Mouse (Mus musculus) liver, embryonic 11.5 days (tissue): Measurements from ENCODE around the gene Emp3. TPM values are rescaled to one million over a fixed set of nuclear protein-coding genes. Genes with fewer than 3 reads are reported as not detected.

Experiments
- ATAC-seq: fragments of 200-750 bp; cut with Nextera tagmentation; replicated peaks from 2 replicates; pipeline ENCODE4 v1.8.0; 2017; ENCODE audit warnings: moderate number of reproducible peaks, mild to moderate bottlenecking, moderate TSS enrichment, moderate library complexity; ENCODE audit not compliant: low FRiP score
- DNase-seq: peaks from one replicate; pipeline ENCODE4 v3.0.0-alpha.2; 2017; ENCODE audit warnings: low spot score
- H3K27ac ChIP-seq: fragments of 300-500 bp; sonication (generic); 2 replicates; pipeline ENCODE4 v1.5.1; 2014; ENCODE audit warnings: mild to moderate bottlenecking, low read depth, low read length, control low read depth
- H3K27me3 ChIP-seq: fragments of 300-500 bp; sonication (generic); replicated peaks from 2 replicates; pipeline ENCODE4 v1.6.1; 2014; ENCODE audit warnings: low read length, mixed read lengths; ENCODE audit not compliant: control insufficient read depth, insufficient read depth
- H3K36me3 ChIP-seq: fragments of 300-500 bp; sonication (generic); 2 replicates; pipeline ENCODE4 v1.6.1; 2014; ENCODE audit warnings: mild to moderate bottlenecking, low read length, moderate library complexity, mixed read lengths; ENCODE audit not compliant: control insufficient read depth, insufficient read depth
- H3K4me1 ChIP-seq: fragments of 300-500 bp; sonication (generic); replicated peaks from 2 replicates; pipeline ENCODE4 v1.6.1; 2014; ENCODE audit warnings: low read length, mixed read lengths; ENCODE audit not compliant: control insufficient read depth, insufficient read depth
- H3K4me2 ChIP-seq: fragments of 300-500 bp; sonication (generic); 2 replicates; pipeline ENCODE4 v1.6.1; 2014; ENCODE audit warnings: mild to moderate bottlenecking, control low read depth, moderate library complexity
- H3K4me3 ChIP-seq: fragments of 300-500 bp; sonication (generic); 2 replicates; pipeline ENCODE4 v1.5.1; 2014; ENCODE audit warnings: low read depth, low read length, control low read depth
- H3K9ac ChIP-seq: fragments of 300-500 bp; sonication (generic); 2 replicates; pipeline ENCODE4 v1.6.1; 2014; ENCODE audit warnings: low read depth, low read length, control low read depth
- H3K9me3 ChIP-seq: fragments of 300-500 bp; sonication (generic); 2 replicates; pipeline ENCODE4 v1.6.1; 2016; ENCODE audit warnings: low read length, inconsistent platforms, mixed read lengths; ENCODE audit not compliant: control insufficient read depth
- WGBS: fragments of 180-500 bp; shearing (Covaris S2); extraction: QIAGEN DNeasy Blood & Tissue Kit; methylation state at CpG from one replicate; pipeline ENCODE4 v1.1.7; 2014; 5-methylcytosine and 5-hydroxymethylcytosine counted together
- polyA plus RNA-seq: library from polyadenylated mRNA; unstranded; fragments of >200 nt; fragmentation: Nextera tagmentation; extraction: Ambion mirVana; gene quantifications from 2 replicates; pipeline ENCODE4 v1.2.1, GENCODE M21; 2014

Emp3 gene
- polyA plus RNA-seq, 1 experiment from 2014 or later, result 99.6 TPM

- Histone ChIP-seq H3K27ac (no peak overlapping the region), H3K27me3 (0 out of 2 replicates have a peak, but pooled peaks cover 4% of the 10 kb centered on the region), H3K4me1 (0 out of 2 replicates have a peak, but pooled peaks cover 5% of the 10 kb centered on the region), H3K9me3 (no peaks in the 10 kb centered on the region), H3K4me2 (peak overlapping the region; percentile 21; the same call in 1 of the 2 replicates), H3K4me3 (no peak overlapping the region), H3K9ac (no peak overlapping the region), H3K36me3 (no peaks in the 10 kb centered on the region)
- DNase-seq, result no peak
- WGBS, result 27% methylated on average over 20 of the region's 23 CpGs
- no peak for ATAC-seq
These were observed 7.6 kb upstream of the Emp3 start for GRCm38 (mm10) chr7:45928626-45929295.

- Histone ChIP-seq H3K36me3 (no peaks in the 10 kb centered on the region), H3K27ac (peak overlapping the region; percentile 91; the same call in 1 of the 2 replicates), H3K4me2 (peak overlapping the region; percentile 75), H3K27me3 (0 out of 2 replicates have a peak, but pooled peaks cover 4% of the 10 kb centered on the region), H3K9ac (peak overlapping the region; percentile 65; the same call in 1 of the 2 replicates), H3K9me3 (no peaks in the 10 kb centered on the region), H3K4me3 (peak overlapping the region; percentile 48), H3K4me1 (peaks cover 33% of the 10 kb centered on the region)
- WGBS, result 13% methylated on average over 14 of the region's 14 CpGs
- no peak for ATAC-seq
- peak; percentile 51 for DNase-seq
These were observed 3.2 kb upstream of the Emp3 start for GRCm38 (mm10) chr7:45924429-45924816.

DNA sequence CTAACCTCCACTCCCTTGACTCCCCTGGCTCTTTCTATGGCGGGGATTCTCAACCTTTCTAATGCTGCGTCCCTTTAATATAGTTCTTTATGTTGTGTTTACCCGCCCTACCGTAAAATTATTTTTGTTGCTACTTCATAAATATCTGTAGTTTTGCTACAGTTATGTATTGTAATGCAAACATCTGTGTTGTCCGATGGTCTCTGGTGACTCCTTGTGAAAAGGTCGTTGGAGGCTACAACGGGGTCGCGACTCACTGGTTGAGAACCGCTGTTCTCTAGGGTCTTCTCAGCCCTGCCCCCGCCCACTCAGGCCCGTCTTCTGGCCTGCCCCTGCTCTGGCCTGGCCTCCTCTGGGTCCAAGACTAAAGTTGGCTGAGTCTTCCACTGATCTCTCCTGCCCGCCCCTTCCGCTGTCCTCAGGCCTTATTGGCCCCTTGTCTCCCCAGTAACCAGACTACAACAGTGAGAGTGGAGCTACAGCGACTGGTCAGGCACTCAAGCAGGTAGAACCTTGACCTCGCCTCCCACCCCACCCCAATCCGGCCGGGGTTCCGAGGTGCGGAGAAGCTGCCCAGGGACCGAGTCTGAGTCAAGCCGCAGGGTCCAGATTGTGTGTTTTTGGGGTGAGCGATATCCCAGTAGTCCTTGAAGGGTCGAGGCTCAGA is 2.7 kb upstream of the Emp3 start, which contains the start of gene Ccdc114:
Gene Ccdc114 (plus strand): TSS at position 311 of the 667 bp plus-strand sequence.
- ATAC-seq (peak; percentile 68), DNase-seq (peak; percentile 79)
- Histone ChIP-seq H3K36me3 (no peaks in the 10 kb centered on the region), H3K9me3 (no peaks in the 10 kb centered on the region), H3K27ac (peak within 1 kb of the TSS; percentile 91), H3K4me3 (peak within 1 kb of the TSS; percentile 48), H3K4me2 (peak within 1 kb of the TSS; percentile 75), H3K4me1 (peaks cover 31% of the 10 kb centered on the region), H3K9ac (peak within 1 kb of the TSS; percentile 65), H3K27me3 (0 out of 2 replicates have a peak, but pooled peaks cover 4% of the 10 kb centered on the region)
- 2% methylated on average over 24 of the region's 24 CpGs for WGBS

GRCm38 (mm10) chr7:45922928-45923761 is 1.9 kb upstream of the Emp3 start:
- H3K27me3 ChIP-seq, result 0 out of 2 replicates have a peak, but pooled peaks cover 4% of the 10 kb centered on the region
- H3K9me3 ChIP-seq, result no peaks in the 10 kb centered on the region
- under 1% methylated on average over 37 of the region's 37 CpGs for WGBS
- H3K4me3 ChIP-seq, result peak overlapping the region; percentile 48
- DNase-seq (peak; percentile 97), ATAC-seq (peak; percentile 89)
- peak overlapping the region; percentile 59 for H3K9ac ChIP-seq
- peak overlapping the region; percentile 75 for H3K4me2 ChIP-seq
- peak overlapping the region; percentile 91 for H3K27ac ChIP-seq
- no peaks in the 10 kb centered on the region for H3K36me3 ChIP-seq
- peaks cover 31% of the 10 kb centered on the region for H3K4me1 ChIP-seq

DNA sequence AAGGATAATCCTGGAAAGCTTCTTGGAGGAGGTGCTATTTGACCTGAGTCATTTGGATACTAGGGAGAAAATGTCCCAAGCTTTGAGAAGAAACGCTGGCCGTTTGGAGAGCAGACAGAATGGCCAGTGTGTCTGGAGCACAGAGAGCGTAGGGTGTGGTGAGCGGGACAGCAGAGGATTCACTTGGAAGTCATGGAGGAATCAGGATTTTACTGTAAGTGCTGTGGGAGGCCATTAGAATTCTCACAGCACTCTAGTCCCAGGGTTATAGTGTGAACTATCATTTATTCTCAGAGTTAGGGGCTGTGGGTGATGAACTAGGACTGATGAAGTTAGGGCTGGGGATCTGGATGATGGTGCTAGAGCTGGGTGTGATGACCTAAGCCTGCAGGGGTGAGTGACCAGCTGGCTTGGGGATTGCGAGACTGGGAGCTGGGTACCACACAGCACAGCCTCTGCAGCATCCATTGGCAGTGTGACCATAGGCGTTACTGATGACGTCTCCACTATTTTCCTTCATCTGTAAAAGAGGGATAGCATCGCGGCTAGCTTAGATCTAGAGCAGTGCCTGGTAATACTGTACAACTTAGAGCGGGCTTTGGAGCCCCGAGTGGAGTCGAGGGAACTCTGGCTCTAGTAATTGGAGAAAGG is 871 bp upstream of the Emp3 start:
- Histone ChIP-seq H3K27ac (peak overlapping the region; percentile 91), H3K4me2 (peak overlapping the region; percentile 75), H3K27me3 (no peaks in the 10 kb centered on the region)

DNA sequence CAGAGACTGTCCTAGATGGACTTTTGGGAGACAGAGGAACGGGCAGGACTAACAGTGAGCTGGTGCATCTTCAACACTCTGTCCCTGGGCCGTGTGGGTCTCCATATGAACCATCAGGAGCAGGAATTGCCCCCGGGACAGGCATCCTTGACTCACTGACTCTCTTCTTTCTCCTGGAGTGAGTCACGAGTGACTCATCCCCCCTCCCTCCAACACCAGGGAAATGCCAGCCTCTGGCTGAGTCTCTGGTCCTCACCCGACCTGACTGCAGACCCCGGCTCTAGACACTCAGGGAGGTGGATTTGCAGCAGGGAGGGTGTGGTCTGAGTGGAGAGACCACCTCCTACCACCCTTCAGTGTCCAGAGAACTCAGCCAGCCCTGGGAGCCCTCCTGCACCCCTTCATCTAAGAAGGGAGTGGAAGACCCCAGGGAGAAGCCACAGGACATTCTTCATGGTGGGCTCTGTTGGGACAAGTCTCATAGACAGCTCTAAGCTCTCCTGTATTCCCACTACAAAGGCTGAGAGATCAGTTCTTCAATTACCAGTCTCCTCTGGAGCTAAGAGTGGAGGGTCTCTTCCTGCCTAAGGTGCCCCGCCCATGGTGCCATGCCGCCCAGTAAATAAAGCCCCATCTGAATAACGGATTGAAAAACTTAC is 492 bp downstream of the Emp3 start:
- peak overlapping the region; percentile 83 for H3K4me2 ChIP-seq
- peak overlapping the region; percentile 91 for H3K27ac ChIP-seq
- no peaks in the 10 kb centered on the region for H3K9me3 ChIP-seq
- no peak for DNase-seq
- H3K27me3 ChIP-seq, result no peaks in the 10 kb centered on the region
- peak overlapping the region; percentile 69 for H3K9ac ChIP-seq
- H3K36me3 ChIP-seq, result no peaks in the 10 kb centered on the region; the same call in 1 of the 2 replicates
- 26% methylated on average over 9 of the region's 9 CpGs for WGBS
- peaks cover 55% of the 10 kb centered on the region for H3K4me1 ChIP-seq
- no peak for ATAC-seq
- peak overlapping the region; percentile 52 for H3K4me3 ChIP-seq

More for the DNA sequence above, 871 bp upstream of the Emp3 start:
- H3K9ac ChIP-seq, result peak overlapping the region; percentile 59
- 67% methylated on average over 12 of the region's 12 CpGs for WGBS
- H3K36me3 ChIP-seq, result no peaks in the 10 kb centered on the region; the same call in 1 of the 2 replicates
- H3K9me3 ChIP-seq, result no peaks in the 10 kb centered on the region
- DNase-seq, result no peak
- no peak overlapping the region for H3K4me3 ChIP-seq
- peaks cover 42% of the 10 kb centered on the region for H3K4me1 ChIP-seq
- no peak for ATAC-seq

- H3K27ac ChIP-seq, result peak overlapping the region; percentile 91
- H3K4me3 ChIP-seq, result peak overlapping the region; percentile 52
- 69% methylated on average over 4 of the region's 4 CpGs for WGBS
These were observed 1.4 kb downstream of the Emp3 start for GRCm38 (mm10) chr7:45919761-45920160.

More at GRCm38 (mm10) chr7:45919761-45920160, 1.4 kb downstream of the Emp3 start:
- ATAC-seq (no peak), DNase-seq (no peak)
- no peaks in the 10 kb centered on the region for H3K9me3 ChIP-seq
- peak overlapping the region; percentile 83 for H3K4me2 ChIP-seq
- H3K9ac ChIP-seq, result peak overlapping the region; percentile 69
- H3K27me3 ChIP-seq, result no peaks in the 10 kb centered on the region
- H3K36me3 ChIP-seq, result peaks cover 3% of the 10 kb centered on the region; the same call in 1 of the 2 replicates
- peaks cover 55% of the 10 kb centered on the region for H3K4me1 ChIP-seq
